Mouse (Mus musculus): ENCODE measurements around the gene Ntrk3. TPM values are rescaled to one million over a fixed set of nuclear protein-coding genes. Genes with fewer than 3 reads are reported as not detected.

Gene Ntrk3
- polyA plus RNA-seq (2016; fragmentation: Nextera tagmentation; extraction: Ambion mirVana) = 0.49 and 0.74 TPM in 2 replicates

- H3K4me3 ChIP-seq = no peak within 1 kb of the TSS
- no peak within 1 kb of the TSS for H3K9ac ChIP-seq
- 74% methylated on average over 5 of the region's 5 CpGs for WGBS
- no peak for ATAC-seq (ENCODE audit: insufficient number of reproducible peaks, low FRiP score)
- H3K4me2 ChIP-seq = no peak within 1 kb of the TSS
- no peaks in the 10 kb centered on the region for H3K4me1 ChIP-seq (replicated peaks)
- H3K27me3 ChIP-seq (replicated peaks) = no peaks in the 10 kb centered on the region
- no peaks in the 10 kb centered on the region for H3K9me3 ChIP-seq (replicated peaks)
- H3K27ac ChIP-seq (ENCODE audit: poor library complexity, severe bottlenecking) = no peak within 1 kb of the TSS
- no peaks in the 10 kb centered on the region for H3K36me3 ChIP-seq
Measured at GRCm38 (mm10) chr7:78737614-78738210, at the start of gene Ntrk3. Ntrk3 (minus strand) TSS chr7:78738012.

DNA sequence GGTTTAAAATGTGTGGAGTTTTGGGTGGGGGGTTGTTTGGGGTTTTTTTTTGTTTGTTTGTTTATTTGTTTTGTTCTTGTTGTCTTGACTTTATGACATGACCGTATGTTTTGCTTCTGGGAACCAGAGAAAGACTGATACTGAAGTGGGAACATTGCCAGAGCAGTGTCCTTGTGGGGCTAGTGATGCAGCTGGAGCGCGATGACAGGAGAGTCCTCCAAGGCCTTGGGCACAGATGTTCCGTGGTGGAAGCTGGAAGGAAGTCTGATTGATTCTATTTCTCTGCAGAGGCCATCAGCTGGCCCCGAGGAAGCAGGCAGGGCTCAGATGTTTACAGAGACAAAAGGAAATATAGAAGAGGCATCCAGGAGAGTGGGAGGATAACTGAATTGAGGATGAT is 48.1 kb upstream of the Ntrk3 start:
- no peak overlapping the region for H3K9ac ChIP-seq
- no peak overlapping the region for H3K4me2 ChIP-seq
- peaks cover 38% of the 10 kb centered on the region for H3K36me3 ChIP-seq
- no peak overlapping the region for H3K4me3 ChIP-seq
- H3K27me3 ChIP-seq (replicated peaks) = no peaks in the 10 kb centered on the region
- 67% methylated on average over 5 of the region's 5 CpGs for WGBS
- H3K4me1 ChIP-seq (replicated peaks) = peaks cover 10% of the 10 kb centered on the region
- ATAC-seq (ENCODE audit: insufficient number of reproducible peaks, low FRiP score) = no peak
- H3K9me3 ChIP-seq (replicated peaks) = no peaks in the 10 kb centered on the region
- H3K27ac ChIP-seq (ENCODE audit: poor library complexity, severe bottlenecking) = no peak overlapping the region

DNA sequence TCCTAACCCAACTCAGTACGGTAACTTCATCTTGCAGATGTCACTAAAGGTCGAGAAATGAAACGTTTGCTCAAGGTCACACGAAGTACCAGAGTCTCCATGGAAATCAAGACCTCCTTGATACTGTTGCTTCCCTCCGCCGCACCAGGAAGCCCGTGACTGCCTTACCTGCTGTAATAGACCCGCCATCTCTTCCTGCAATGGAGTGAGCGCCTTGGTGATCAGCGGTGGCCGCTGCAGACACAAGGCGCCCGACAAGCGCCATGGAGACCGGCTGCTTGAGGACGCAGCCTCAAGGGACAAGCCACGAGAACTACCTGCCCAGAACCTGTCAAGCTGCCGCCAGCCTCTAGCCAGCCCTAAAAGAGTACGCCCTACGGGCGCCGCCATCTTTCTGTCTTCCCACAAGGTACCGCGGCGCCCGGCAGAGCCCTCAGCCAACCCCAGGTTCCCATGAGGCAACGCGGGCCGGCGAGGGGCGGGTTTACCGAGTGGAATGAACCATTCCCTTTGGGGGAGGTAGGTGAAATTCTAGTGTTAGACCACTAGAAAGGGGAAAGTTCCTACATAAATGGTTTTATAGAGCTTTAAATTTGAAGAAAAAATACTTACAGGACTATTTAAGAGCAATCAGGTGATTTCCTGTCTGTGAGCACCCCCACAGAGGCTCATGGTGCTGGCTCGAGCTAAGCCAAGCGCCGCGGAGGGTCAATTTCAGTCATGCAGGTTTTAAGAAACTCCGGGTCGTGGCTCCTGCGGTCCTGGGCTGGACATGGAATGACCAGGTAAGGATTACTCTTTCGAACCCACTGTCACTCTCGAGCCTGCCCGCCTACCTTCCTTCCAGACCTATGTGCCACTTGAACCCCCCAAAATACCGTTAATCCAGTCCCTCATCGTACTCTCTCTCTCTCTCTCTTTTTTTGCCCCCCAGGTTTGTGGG is 45.1 kb upstream of the Ntrk3 start, which contains the start of the genes Mrps11 and Mrpl46:
Gene Mrps11, plus strand, starts transcription at position 481 of the 943 bp plus-strand sequence.
Gene Mrpl46, minus strand, starts transcription at position 893 of the 943 bp plus-strand sequence.
- ATAC-seq (ENCODE audit: insufficient number of reproducible peaks, low FRiP score) = peak; percentile 96
- peak within 1 kb of the TSS; percentile 96 for H3K4me2 ChIP-seq
- H3K27ac ChIP-seq (ENCODE audit: poor library complexity, severe bottlenecking) = no peak within 1 kb of the TSS
- peaks cover 43% of the 10 kb centered on the region for H3K36me3 ChIP-seq
- peak within 1 kb of the TSS; percentile 90 for H3K9ac ChIP-seq
- no peaks in the 10 kb centered on the region for H3K9me3 ChIP-seq (replicated peaks)
- under 1% methylated on average over 44 of the region's 44 CpGs for WGBS
- peak within 1 kb of the TSS; percentile 84 for H3K4me3 ChIP-seq
- H3K27me3 ChIP-seq (replicated peaks) = no peaks in the 10 kb centered on the region
- peaks cover 10% of the 10 kb centered on the region for H3K4me1 ChIP-seq (replicated peaks)

DNA sequence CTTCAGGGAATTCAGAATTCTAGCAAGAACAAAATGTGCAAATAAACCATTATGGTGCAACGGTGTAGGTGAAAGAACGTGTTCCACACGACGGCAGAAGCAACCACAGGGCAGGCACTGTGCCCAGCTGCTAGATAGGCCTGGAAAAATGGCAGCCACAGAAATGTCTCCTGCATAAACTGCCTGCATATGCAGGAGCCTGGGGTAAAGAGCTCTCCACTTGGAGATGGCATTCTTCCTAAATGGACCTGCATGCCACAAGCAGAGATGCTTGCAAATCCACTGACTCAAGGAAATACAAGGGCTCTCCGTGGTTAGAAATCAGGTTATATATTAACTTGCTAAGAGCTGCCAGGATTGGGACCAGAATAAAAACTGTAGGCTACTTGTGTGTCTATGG is 40.9 kb upstream of the Ntrk3 start:
- Histone ChIP-seq H3K4me1 (replicated peaks) (peaks cover 8% of the 10 kb centered on the region), H3K9ac (no peak overlapping the region), H3K36me3 (peaks cover 65% of the 10 kb centered on the region), H3K4me3 (no peak overlapping the region), H3K27ac (ENCODE audit: poor library complexity, severe bottlenecking) (no peak overlapping the region), H3K27me3 (replicated peaks) (no peaks in the 10 kb centered on the region), H3K9me3 (replicated peaks) (no peaks in the 10 kb centered on the region), H3K4me2 (no peak overlapping the region)
- WGBS = 93% methylated on average over 5 of the region's 5 CpGs
- ATAC-seq (ENCODE audit: insufficient number of reproducible peaks, low FRiP score) = no peak

- no peaks in the 10 kb centered on the region for H3K27me3 ChIP-seq (replicated peaks)
- 80% methylated on average over 5 of the region's 5 CpGs for WGBS
- H3K4me1 ChIP-seq (replicated peaks) = no peaks in the 10 kb centered on the region
- H3K36me3 ChIP-seq = peaks cover 31% of the 10 kb centered on the region
- H3K4me2 ChIP-seq = no peak overlapping the region
- H3K9ac ChIP-seq = no peak overlapping the region
- H3K4me3 ChIP-seq = no peak overlapping the region
- no peak for ATAC-seq (ENCODE audit: insufficient number of reproducible peaks, low FRiP score)
- no peak overlapping the region for H3K27ac ChIP-seq (ENCODE audit: poor library complexity, severe bottlenecking)
- 0 out of 2 replicates have a peak, but pooled peaks cover 3% of the 10 kb centered on the region for H3K9me3 ChIP-seq (replicated peaks)
Measured at GRCm38 (mm10) chr7:78770936-78771335, 33.1 kb upstream of the Ntrk3 start.

DNA sequence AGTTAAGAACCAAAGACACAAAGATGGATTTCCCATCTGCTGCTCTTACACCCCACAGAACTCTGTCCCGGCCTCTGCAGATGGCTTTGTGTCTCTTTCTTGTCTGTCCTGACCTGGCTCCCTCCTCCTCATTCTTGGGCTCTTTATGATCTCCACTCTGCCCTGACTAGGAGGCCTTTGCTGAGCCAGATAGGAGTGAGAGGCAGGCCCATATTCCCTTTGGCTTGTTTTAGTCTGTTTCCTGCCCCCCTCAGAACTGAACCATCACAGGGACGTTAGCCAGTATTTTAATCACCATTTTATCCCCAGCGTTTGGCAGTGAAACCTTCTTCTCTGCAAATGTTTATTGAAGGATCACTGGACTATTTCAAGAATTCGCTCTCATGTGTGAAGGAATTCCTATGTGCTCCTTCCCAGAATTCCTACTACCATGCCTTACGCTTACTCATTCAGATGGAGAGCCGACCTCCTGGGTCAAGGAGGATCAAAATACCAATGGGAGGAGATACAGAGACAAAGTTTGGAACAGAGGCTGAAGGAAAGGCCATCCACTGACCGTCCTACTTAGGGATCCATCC is 31.4 kb upstream of the Ntrk3 start:
- no peaks in the 10 kb centered on the region for H3K27me3 ChIP-seq (replicated peaks)
- no peak overlapping the region for H3K27ac ChIP-seq (ENCODE audit: poor library complexity, severe bottlenecking)
- no peak overlapping the region for H3K4me2 ChIP-seq
- ATAC-seq (ENCODE audit: insufficient number of reproducible peaks, low FRiP score) = no peak
- H3K36me3 ChIP-seq = peaks cover 14% of the 10 kb centered on the region
- 45% methylated on average over 7 of the region's 7 CpGs for WGBS
- no peak overlapping the region for H3K4me3 ChIP-seq
- no peaks in the 10 kb centered on the region for H3K4me1 ChIP-seq (replicated peaks)
- H3K9me3 ChIP-seq (replicated peaks) = 0 out of 2 replicates have a peak, but pooled peaks cover 3% of the 10 kb centered on the region
- no peak overlapping the region for H3K9ac ChIP-seq

- ATAC-seq (ENCODE audit: insufficient number of reproducible peaks, low FRiP score) = no peak
- Histone ChIP-seq H3K27me3 (replicated peaks) (no peaks in the 10 kb centered on the region), H3K36me3 (peaks cover 5% of the 10 kb centered on the region), H3K9ac (no peak overlapping the region), H3K4me2 (no peak overlapping the region), H3K4me3 (no peak overlapping the region), H3K9me3 (replicated peaks) (0 out of 2 replicates have a peak, but pooled peaks cover 3% of the 10 kb centered on the region), H3K27ac (ENCODE audit: poor library complexity, severe bottlenecking) (no peak overlapping the region), H3K4me1 (replicated peaks) (no peaks in the 10 kb centered on the region)
- 82% methylated on average over 12 of the region's 12 CpGs for WGBS
Measured at GRCm38 (mm10) chr7:78767929-78768531, 30.2 kb upstream of the Ntrk3 start.

DNA sequence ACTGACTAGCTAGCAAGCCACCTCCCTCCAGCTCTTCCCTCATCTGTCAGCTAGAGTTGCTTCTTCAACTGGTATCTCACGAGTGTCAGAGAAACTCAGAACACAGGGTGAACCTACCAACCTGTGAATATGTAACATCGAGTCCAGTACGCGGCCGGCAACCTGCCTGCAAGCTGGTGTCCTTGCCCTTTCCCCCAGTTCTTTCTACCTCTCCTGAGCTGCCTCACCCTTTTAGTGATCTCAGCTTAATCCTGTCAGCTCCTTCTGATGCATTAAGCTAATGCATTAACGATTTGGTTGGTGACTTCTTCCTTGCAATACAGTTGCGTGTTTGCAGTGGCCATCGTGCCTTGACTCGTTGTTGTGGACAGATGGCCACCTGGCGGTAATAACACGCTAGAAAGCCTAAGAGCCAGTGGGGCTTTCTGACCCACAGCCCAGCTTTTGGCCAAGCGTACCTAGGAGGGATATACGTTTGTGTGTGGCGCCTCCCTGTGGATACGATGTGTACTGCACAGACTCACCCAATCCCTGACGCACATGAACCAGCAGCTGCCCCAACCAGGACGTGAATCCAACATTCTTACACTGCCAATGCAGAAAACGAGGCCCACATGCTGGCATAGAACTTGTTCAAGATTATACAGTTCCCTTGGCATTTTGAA is 28.3 kb upstream of the Ntrk3 start:
- Histone ChIP-seq H3K36me3 (no peaks in the 10 kb centered on the region), H3K27me3 (replicated peaks) (no peaks in the 10 kb centered on the region), H3K27ac (ENCODE audit: poor library complexity, severe bottlenecking) (no peak overlapping the region), H3K4me1 (replicated peaks) (no peaks in the 10 kb centered on the region), H3K9ac (no peak overlapping the region), H3K4me3 (no peak overlapping the region), H3K4me2 (peak overlapping the region; percentile 27; the same call in 1 of the 2 replicates), H3K9me3 (replicated peaks) (0 out of 2 replicates have a peak, but pooled peaks cover under 1% of the 10 kb centered on the region)
- 24% methylated on average over 18 of the region's 18 CpGs for whole genome bisulfite sequencing
- ATAC-seq (ENCODE audit: insufficient number of reproducible peaks, low FRiP score) = no peak

- no peak overlapping the region for H3K4me3 ChIP-seq
- WGBS = 67% methylated on average over 5 of the region's 5 CpGs
- H3K27me3 ChIP-seq (replicated peaks) = no peaks in the 10 kb centered on the region
- H3K4me1 ChIP-seq (replicated peaks) = no peaks in the 10 kb centered on the region
- no peak overlapping the region for H3K27ac ChIP-seq (ENCODE audit: poor library complexity, severe bottlenecking)
- no peaks in the 10 kb centered on the region for H3K9me3 ChIP-seq (replicated peaks)
- no peak overlapping the region for H3K4me2 ChIP-seq
- no peak for ATAC-seq (ENCODE audit: insufficient number of reproducible peaks, low FRiP score)
- H3K9ac ChIP-seq = no peak overlapping the region
- H3K36me3 ChIP-seq = no peaks in the 10 kb centered on the region
Measured at GRCm38 (mm10) chr7:78765215-78765631, 27.4 kb upstream of the Ntrk3 start.

DNA sequence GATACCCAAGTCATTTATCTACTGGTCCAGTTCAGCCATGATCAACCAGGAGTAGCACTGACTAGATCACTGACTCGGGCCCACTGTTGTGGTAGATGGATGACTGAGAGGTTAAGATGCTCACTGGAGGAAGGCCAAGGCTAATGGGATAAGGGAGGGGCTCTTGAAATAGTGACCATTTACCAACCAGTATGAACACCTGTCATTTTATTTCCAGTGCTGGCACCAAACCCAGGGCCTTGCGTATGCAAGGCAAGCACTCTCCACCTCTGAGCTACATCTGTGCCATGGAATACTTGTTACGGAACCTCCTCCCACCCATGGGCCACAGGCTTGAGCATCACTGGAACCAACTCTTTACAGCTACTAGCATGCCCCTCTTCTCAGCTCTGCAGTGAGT is 26.0 kb upstream of the Ntrk3 start:
- H3K4me1 ChIP-seq (replicated peaks) = no peaks in the 10 kb centered on the region
- no peaks in the 10 kb centered on the region for H3K9me3 ChIP-seq (replicated peaks)
- no peak overlapping the region for H3K4me3 ChIP-seq
- ATAC-seq (ENCODE audit: insufficient number of reproducible peaks, low FRiP score) = no peak
- 85% methylated on average over 3 of the region's 3 CpGs for WGBS
- no peak overlapping the region for H3K4me2 ChIP-seq
- no peaks in the 10 kb centered on the region for H3K36me3 ChIP-seq
- H3K27ac ChIP-seq (ENCODE audit: poor library complexity, severe bottlenecking) = no peak overlapping the region
- no peak overlapping the region for H3K9ac ChIP-seq
- H3K27me3 ChIP-seq (replicated peaks) = no peaks in the 10 kb centered on the region

All from heart, embryonic 12.5 days (tissue).